Mouse (Mus musculus) heart, adult 2 months (tissue): Measurements from ENCODE around the gene Ccr1.

Experiments
- CTCF ChIP-seq: fragments of 200-600 bp; IDR thresholded peaks from 2 replicates; pipeline ENCODE4 v1.8.1; 2022; ENCODE audit warnings: antibody characterized with exemption, mild to moderate bottlenecking, moderate library complexity
- POLR2A ChIP-seq: fragments of 200-500 bp; IDR thresholded peaks from 2 replicates; pipeline ENCODE4 v1.6.1; 2011; ENCODE audit warnings: mild to moderate bottlenecking, low read depth, low read length, control low read depth; ENCODE audit not compliant: insufficient read depth

DNA sequence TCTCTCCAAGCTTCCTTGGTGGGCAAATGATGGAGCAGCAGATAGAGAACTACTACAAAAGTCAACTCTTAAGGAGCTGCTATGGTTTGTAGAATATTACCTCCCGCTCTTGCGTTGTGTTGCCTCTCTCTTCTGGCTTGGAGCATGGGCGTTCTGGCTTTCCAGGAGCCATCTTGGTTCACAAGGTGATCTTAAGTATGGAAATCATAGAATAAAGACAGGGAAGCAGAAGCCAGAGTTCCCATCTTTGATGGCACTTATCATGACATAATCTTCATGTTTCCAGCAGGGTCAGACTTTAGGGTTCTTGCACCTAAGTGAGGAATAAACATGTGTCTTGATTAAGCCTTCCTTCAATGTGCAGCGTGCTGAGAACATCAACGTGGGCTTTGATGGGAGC lies 32.7 kb downstream of the Ccr1 start:
- TF ChIP-seq POLR2A (no peak), CTCF (no peak)
